Mouse (Mus musculus) lung, embryonic 16.5 days (tissue): ENCODE results near the gene Gdpgp1. TPM values are rescaled to one million over a fixed set of nuclear protein-coding genes. Genes with fewer than 3 reads are reported as not detected.
A peak's percentile ranks its signal among the peaks of the same experiment; 100 is the strongest.

ENCODE experiments used
- ATAC-seq: fragments of 200-750 bp; cut with Nextera tagmentation; 2 replicates; pipeline ENCODE4 v1.8.0; 2017; ENCODE audit warnings: low read depth, mild to moderate bottlenecking, moderate library complexity
- H3K27ac ChIP-seq: fragments of 300-500 bp; sonication (generic); 2 replicates; pipeline ENCODE4 v1.5.1; 2014; ENCODE audit warnings: mild to moderate bottlenecking, control low read depth, low read length
- H3K27me3 ChIP-seq: fragments of 300-500 bp; sonication (generic); 2 replicates; pipeline ENCODE4 v1.6.1; 2014; ENCODE audit warnings: low read depth, low read length, mixed read lengths; ENCODE audit not compliant: control insufficient read depth, insufficient read depth
- H3K36me3 ChIP-seq: fragments of 300-500 bp; sonication (generic); 2 replicates; pipeline ENCODE4 v1.6.1; 2014; ENCODE audit warnings: low read length; ENCODE audit not compliant: control insufficient read depth, insufficient read depth
- H3K4me1 ChIP-seq: fragments of 300-500 bp; sonication (generic); replicated peaks from 2 replicates; pipeline ENCODE4 v1.6.1; 2014; ENCODE audit warnings: low read length, mixed read lengths; ENCODE audit not compliant: control insufficient read depth, insufficient read depth
- H3K4me2 ChIP-seq: fragments of 300-500 bp; sonication (generic); 2 replicates; pipeline ENCODE4 v1.6.1; 2014; ENCODE audit warnings: low read depth, low read length, control low read depth
- H3K4me3 ChIP-seq: fragments of 300-500 bp; sonication (generic); 2 replicates; pipeline ENCODE4 v1.5.1; 2014; ENCODE audit warnings: mild to moderate bottlenecking, low read length, control low read depth
- H3K9ac ChIP-seq: fragments of 300-500 bp; sonication (generic); 2 replicates; pipeline ENCODE4 v1.6.1; 2014; ENCODE audit warnings: low read length, control low read depth
- H3K9me3 ChIP-seq: fragments of 300-500 bp; sonication (generic); 2 replicates; pipeline ENCODE4 v1.6.1; 2016; ENCODE audit warnings: low read length; ENCODE audit not compliant: control insufficient read depth
- WGBS: fragments of 180-500 bp; shearing (Covaris S2); extraction: QIAGEN DNeasy Blood & Tissue Kit; methylation state at CpG from one replicate; pipeline ENCODE4 v1.1.7; 2014; 5-methylcytosine and 5-hydroxymethylcytosine counted together
- polyA plus RNA-seq: library from polyadenylated mRNA; unstranded; fragments of >200 nt; fragmentation: Nextera tagmentation; extraction: Ambion mirVana; gene quantifications from 2 replicates; pipeline ENCODE4 v1.2.1, GENCODE M21; 2015

Gene Gdpgp1
- polyA plus RNA-seq, 1 experiment from 2014 or later = 3.9 TPM

- no peak overlapping the region for H3K27ac ChIP-seq
Observed at GRCm38 (mm10) chr7:80204961-80205360, 27.7 kb upstream of the Gdpgp1 start.

GRCm38 (mm10) chr7:80205705-80206589 is 26.7 kb upstream of the Gdpgp1 start:
- no peak overlapping the region for H3K4me3 ChIP-seq
- 86% methylated on average over 12 of the region's 12 CpGs for WGBS
- peaks cover 25% of the 10 kb centered on the region for H3K4me1 ChIP-seq
- no peaks in the 10 kb centered on the region for H3K27me3 ChIP-seq
- H3K27ac ChIP-seq = no peak overlapping the region; the same call in 1 of the 2 replicates
- no peak overlapping the region for H3K9ac ChIP-seq
- H3K36me3 ChIP-seq = no peaks in the 10 kb centered on the region
- H3K9me3 ChIP-seq = no peaks in the 10 kb centered on the region
- no peak overlapping the region for H3K4me2 ChIP-seq
- ATAC-seq = no peak

More at GRCm38 (mm10) chr7:80204961-80205360, 27.7 kb upstream of the Gdpgp1 start:
- Histone ChIP-seq H3K4me1 (peaks cover 32% of the 10 kb centered on the region), H3K27me3 (no peaks in the 10 kb centered on the region), H3K4me2 (no peak overlapping the region), H3K4me3 (no peak overlapping the region), H3K9me3 (no peaks in the 10 kb centered on the region), H3K36me3 (no peaks in the 10 kb centered on the region), H3K9ac (no peak overlapping the region)
- ATAC-seq = no peak
- WGBS = 75% methylated on average over 7 of the region's 7 CpGs

DNA sequence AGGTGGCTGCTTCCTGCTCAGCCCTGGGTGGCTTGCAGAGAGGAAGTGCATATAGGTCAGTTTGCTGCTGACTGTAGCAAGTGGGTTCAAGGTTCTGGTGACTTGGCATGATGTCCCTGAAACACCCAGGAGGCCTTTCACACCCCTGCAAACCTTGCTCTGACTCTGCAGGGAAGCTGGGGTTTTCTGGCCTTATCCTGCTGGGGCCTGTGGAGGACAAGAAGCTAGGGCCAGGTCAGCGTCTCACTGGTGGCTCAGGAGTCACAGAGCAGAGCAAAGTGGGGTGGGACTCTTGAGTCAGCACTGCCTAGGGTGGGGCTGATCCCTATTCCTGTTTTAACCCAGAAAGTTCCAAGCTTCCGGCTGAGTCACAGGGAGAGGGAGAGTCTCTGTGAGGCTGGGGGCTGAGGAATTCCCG is 25.3 kb upstream of the Gdpgp1 start:
- Histone ChIP-seq H3K9ac (peak overlapping the region; percentile 21), H3K4me2 (peak overlapping the region; percentile 25; the same call in 1 of the 2 replicates), H3K27ac (peak overlapping the region; percentile 88), H3K36me3 (no peaks in the 10 kb centered on the region), H3K9me3 (no peaks in the 10 kb centered on the region), H3K4me1 (peaks cover 25% of the 10 kb centered on the region), H3K27me3 (no peaks in the 10 kb centered on the region), H3K4me3 (no peak overlapping the region)
- peak; percentile 10; the same call in 1 of the 2 replicates for ATAC-seq
- 55% methylated on average over 3 of the region's 3 CpGs for WGBS

GRCm38 (mm10) chr7:80208026-80208642 is 24.5 kb upstream of the Gdpgp1 start:
- Histone ChIP-seq H3K9ac (peak overlapping the region; percentile 21; the same call in 1 of the 2 replicates), H3K4me1 (peaks cover 25% of the 10 kb centered on the region), H3K4me3 (no peak overlapping the region), H3K36me3 (0 out of 2 replicates have a peak, but pooled peaks cover under 1% of the 10 kb centered on the region), H3K4me2 (peak overlapping the region; percentile 25; the same call in 1 of the 2 replicates), H3K27ac (peak overlapping the region; percentile 88), H3K27me3 (no peaks in the 10 kb centered on the region), H3K9me3 (no peaks in the 10 kb centered on the region)
- peak; percentile 81 for ATAC-seq
- 45% methylated on average over 18 of the region's 18 CpGs for WGBS

- 0 out of 2 replicates have a peak, but pooled peaks cover 3% of the 10 kb centered on the region for H3K36me3 ChIP-seq
- peak overlapping the region; percentile 88 for H3K27ac ChIP-seq
- ATAC-seq = peak; percentile 82
- no peak overlapping the region for H3K4me2 ChIP-seq
- H3K9me3 ChIP-seq = no peaks in the 10 kb centered on the region
- 38% methylated on average over 10 of the region's 10 CpGs for WGBS
- H3K4me1 ChIP-seq = peaks cover 25% of the 10 kb centered on the region
- no peak overlapping the region for H3K9ac ChIP-seq
- no peak overlapping the region for H3K4me3 ChIP-seq
- no peaks in the 10 kb centered on the region for H3K27me3 ChIP-seq
Observed at GRCm38 (mm10) chr7:80208738-80209430, 23.8 kb upstream of the Gdpgp1 start.

DNA sequence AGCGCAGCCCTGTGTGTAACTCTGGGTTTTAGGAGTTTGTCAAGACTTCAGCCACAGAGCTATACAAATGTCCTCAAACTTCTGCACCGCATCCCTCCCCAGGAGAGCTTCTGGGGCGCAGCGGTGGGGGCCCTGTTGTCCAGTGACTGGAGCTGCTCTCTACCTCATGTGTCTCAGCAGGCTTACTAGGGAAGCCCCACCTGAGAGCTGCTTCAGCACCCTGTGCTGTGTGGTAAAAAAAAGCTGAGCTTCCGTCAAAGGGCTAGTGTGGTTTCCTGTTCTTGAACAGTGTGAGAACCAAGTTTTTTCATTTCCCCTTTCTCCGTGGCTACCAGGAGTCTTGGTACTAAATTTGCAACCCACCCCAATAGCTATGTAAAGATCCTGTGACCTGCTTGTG is 23.0 kb upstream of the Gdpgp1 start:
- 65% methylated on average over 6 of the region's 6 CpGs for WGBS
- H3K9me3 ChIP-seq = no peaks in the 10 kb centered on the region
- H3K27ac ChIP-seq = peak overlapping the region; percentile 88
- H3K4me2 ChIP-seq = no peak overlapping the region
- no peak overlapping the region for H3K9ac ChIP-seq
- H3K4me1 ChIP-seq = peaks cover 25% of the 10 kb centered on the region
- 0 out of 2 replicates have a peak, but pooled peaks cover 3% of the 10 kb centered on the region for H3K36me3 ChIP-seq
- no peaks in the 10 kb centered on the region for H3K27me3 ChIP-seq
- no peak overlapping the region for H3K4me3 ChIP-seq
- ATAC-seq = no peak

DNA sequence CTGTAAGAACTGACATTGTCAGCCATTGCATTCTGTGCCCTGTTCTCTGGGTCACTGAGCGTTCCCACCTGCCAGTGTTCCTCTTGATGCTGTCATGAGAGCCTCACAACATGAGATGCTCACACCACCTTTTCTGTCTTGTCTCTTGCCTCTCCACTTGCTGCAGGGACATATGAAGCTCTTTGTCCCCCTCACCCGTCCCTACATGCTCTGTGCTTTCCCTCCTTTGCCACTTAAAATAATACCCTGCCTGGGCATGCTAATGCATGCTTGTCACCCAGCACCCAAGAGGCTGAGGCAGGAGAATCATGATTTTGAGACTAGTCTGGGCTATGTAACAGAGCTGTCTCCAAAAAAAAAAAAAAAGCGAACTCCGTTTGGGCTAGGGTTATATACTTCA is 21.7 kb upstream of the Gdpgp1 start:
- H3K9ac ChIP-seq = no peak overlapping the region
- H3K4me3 ChIP-seq = no peak overlapping the region
- no peak overlapping the region for H3K4me2 ChIP-seq
- peaks cover 25% of the 10 kb centered on the region for H3K4me1 ChIP-seq
- 83% methylated on average over 4 of the region's 4 CpGs for WGBS
- no peaks in the 10 kb centered on the region for H3K9me3 ChIP-seq
- no peak overlapping the region for H3K27ac ChIP-seq
- no peak for ATAC-seq
- H3K36me3 ChIP-seq = 0 out of 2 replicates have a peak, but pooled peaks cover 6% of the 10 kb centered on the region
- H3K27me3 ChIP-seq = no peaks in the 10 kb centered on the region

GRCm38 (mm10) chr7:80213604-80214003 is 19.1 kb upstream of the Gdpgp1 start:
- Histone ChIP-seq H3K4me2 (no peak overlapping the region), H3K27me3 (no peaks in the 10 kb centered on the region), H3K36me3 (peaks cover 6% of the 10 kb centered on the region; the same call in 1 of the 2 replicates), H3K27ac (no peak overlapping the region), H3K9ac (no peak overlapping the region), H3K4me3 (no peak overlapping the region), H3K9me3 (no peaks in the 10 kb centered on the region), H3K4me1 (peaks cover 5% of the 10 kb centered on the region)
- WGBS = 88% methylated on average over 7 of the region's 7 CpGs
- no peak for ATAC-seq

- Histone ChIP-seq H3K4me3 (no peak overlapping the region), H3K4me1 (peaks cover 2% of the 10 kb centered on the region), H3K27me3 (no peaks in the 10 kb centered on the region), H3K4me2 (no peak overlapping the region), H3K9ac (no peak overlapping the region), H3K9me3 (no peaks in the 10 kb centered on the region), H3K27ac (no peak overlapping the region), H3K36me3 (peaks cover 12% of the 10 kb centered on the region)
- no peak for ATAC-seq
- WGBS = 77% methylated on average over 8 of the region's 8 CpGs
Observed at GRCm38 (mm10) chr7:80214459-80214858, 18.2 kb upstream of the Gdpgp1 start.
